Mouse (Mus musculus) brain, embryonic 14.5 days (tissue): ENCODE results near the gene Gls. TPM values are rescaled to one million over a fixed set of nuclear protein-coding genes. Genes with fewer than 3 reads are reported as not detected.
A peak's percentile ranks its signal among the peaks of the same experiment; 100 is the strongest.

Experiments used
- DNase-seq: peaks from one replicate; pipeline ENCODE4 v3.0.0-alpha.2; 2011; ENCODE audit warnings: low read depth
- CTCF ChIP-seq: fragments of 200-500 bp; IDR thresholded peaks from 2 replicates; pipeline ENCODE4 v1.5.1; 2012; ENCODE audit warnings: inconsistent platforms, mild to moderate bottlenecking, moderate library complexity, borderline replicate concordance; ENCODE audit not compliant: insufficient read depth, insufficient read length; ENCODE audit errors: extremely low read depth
- POLR2A ChIP-seq: fragments of 200-500 bp; IDR thresholded peaks from 2 replicates; pipeline ENCODE4 v1.6.1; 2012; ENCODE audit warnings: mild to moderate bottlenecking, inconsistent platforms, borderline replicate concordance; ENCODE audit not compliant: poor library complexity, insufficient read depth, insufficient read length, severe bottlenecking; ENCODE audit errors: extremely low read depth
- polyA plus RNA-seq: library from polyadenylated mRNA; depleted of rRNA; stranded (reverse); fragments of >200 nt; gene quantifications from 2 replicates; pipeline ENCODE4 v1.2.3, GENCODE M21; 2012; rRNA removed

Gene Gls
- polyA plus RNA-seq: 158 and 163 TPM in 2 replicates

- TF ChIP-seq POLR2A: peak; percentile 95
- TF ChIP-seq CTCF: no peak
- peak; percentile 99 for DNase-seq
Measured at GRCm38 (mm10) chr1:52233143-52233713, at the start of gene Gls. TSS of gene Gls (minus strand) at chr1:52233232.

GRCm38 (mm10) chr1:52279831-52280595 is 47.0 kb upstream of the Gls start:
- TF ChIP-seq POLR2A (no peak), CTCF (no peak)
- peak; percentile 27 for DNase-seq

GRCm38 (mm10) chr1:52279331-52279730 is 46.3 kb upstream of the Gls start:
- no peak for DNase-seq
- TF ChIP-seq POLR2A (no peak), CTCF (no peak)

- no peak for TF ChIP-seq CTCF
- TF ChIP-seq POLR2A: no peak
- no peak for DNase-seq
Measured at GRCm38 (mm10) chr1:52278073-52278472, 45.0 kb upstream of the Gls start.

- no peak for TF ChIP-seq CTCF
- TF ChIP-seq POLR2A: no peak
- DNase-seq: no peak
Measured at GRCm38 (mm10) chr1:52274210-52274609, 41.2 kb upstream of the Gls start.

GRCm38 (mm10) chr1:52272018-52272678 is 39.1 kb upstream of the Gls start:
- TF ChIP-seq POLR2A (no peak), CTCF (no peak)
- DNase-seq: no peak

- no peak for DNase-seq
Measured at GRCm38 (mm10) chr1:52270354-52270753, 37.3 kb upstream of the Gls start.

GRCm38 (mm10) chr1:52269596-52269995 is 36.6 kb upstream of the Gls start:
- TF ChIP-seq CTCF (no peak), POLR2A (no peak)
- DNase-seq: peak; percentile 35

More at GRCm38 (mm10) chr1:52270354-52270753, 37.3 kb upstream of the Gls start:
- TF ChIP-seq CTCF (no peak), POLR2A (no peak)

- no peak for DNase-seq
- TF ChIP-seq POLR2A (no peak), CTCF (no peak)
Measured at GRCm38 (mm10) chr1:52268006-52268405, 35.0 kb upstream of the Gls start.

- no peak for TF ChIP-seq POLR2A
- no peak for TF ChIP-seq CTCF
- peak; percentile 73 for DNase-seq
Measured at GRCm38 (mm10) chr1:52267606-52268005, 34.6 kb upstream of the Gls start.

GRCm38 (mm10) chr1:52265886-52266516 is 33.0 kb upstream of the Gls start:
- no peak for DNase-seq
- TF ChIP-seq CTCF: no peak
- no peak for TF ChIP-seq POLR2A
